Mouse (Mus musculus) cortical plate, adult 2 months (tissue): ENCODE data around the gene Stra6. TPM values are rescaled to one million over a fixed set of nuclear protein-coding genes. Genes with fewer than 3 reads are reported as not detected.

Experiments used
- H3K27ac ChIP-seq: fragments of 200-500 bp; 2 replicates; pipeline ENCODE4 v1.5.1; 2012; ENCODE audit warnings: low read length, control low read depth, inconsistent platforms; ENCODE audit not compliant: insufficient read depth
- H3K4me1 ChIP-seq: fragments of 200-500 bp; 2 replicates; pipeline ENCODE4 v1.6.1; 2011; ENCODE audit warnings: low read length; ENCODE audit not compliant: control insufficient read depth, insufficient read depth
- H3K4me3 ChIP-seq: fragments of 200-500 bp; 2 replicates; pipeline ENCODE4 v1.5.1; 2011; ENCODE audit warnings: mild to moderate bottlenecking, low read length, control low read depth; ENCODE audit not compliant: insufficient read depth
- CTCF ChIP-seq: fragments of 200-500 bp; IDR thresholded peaks from 2 replicates; pipeline ENCODE4 v1.5.1; 2011; ENCODE audit warnings: mild to moderate bottlenecking, control low read depth, low read length; ENCODE audit not compliant: insufficient read depth; ENCODE audit errors: extremely low read depth
- POLR2A ChIP-seq: fragments of 200-500 bp; IDR thresholded peaks from 2 replicates; pipeline ENCODE4 v1.6.1; 2011; ENCODE audit warnings: mild to moderate bottlenecking, low read length, control low read depth; ENCODE audit not compliant: insufficient read depth; ENCODE audit errors: extremely low read depth
- polyA plus RNA-seq: library from polyadenylated mRNA; depleted of rRNA; stranded (reverse); fragments of >200 nt; gene quantifications from 2 replicates; pipeline ENCODE4 v1.2.3, GENCODE M21; 2012

The Stra6 gene
- polyA plus RNA-seq, 1 experiment = 9.9 TPM

GRCm38 (mm10) chr9:58134906-58135305 is 71.3 kb downstream of the Stra6 start:
- H3K4me1 ChIP-seq = peaks cover 4% of the 10 kb centered on the region; the same call in 1 of the 2 replicates
- TF ChIP-seq CTCF = no peak
- no peak for TF ChIP-seq POLR2A
- no peak overlapping the region for H3K27ac ChIP-seq
- no peak overlapping the region for H3K4me3 ChIP-seq

GRCm38 (mm10) chr9:58135921-58136321 is 72.3 kb downstream of the Stra6 start:
- TF ChIP-seq CTCF (no peak), POLR2A (no peak)
- Histone ChIP-seq H3K4me1 (peaks cover 6% of the 10 kb centered on the region; the same call in 1 of the 2 replicates), H3K4me3 (no peak overlapping the region), H3K27ac (no peak overlapping the region)

DNA sequence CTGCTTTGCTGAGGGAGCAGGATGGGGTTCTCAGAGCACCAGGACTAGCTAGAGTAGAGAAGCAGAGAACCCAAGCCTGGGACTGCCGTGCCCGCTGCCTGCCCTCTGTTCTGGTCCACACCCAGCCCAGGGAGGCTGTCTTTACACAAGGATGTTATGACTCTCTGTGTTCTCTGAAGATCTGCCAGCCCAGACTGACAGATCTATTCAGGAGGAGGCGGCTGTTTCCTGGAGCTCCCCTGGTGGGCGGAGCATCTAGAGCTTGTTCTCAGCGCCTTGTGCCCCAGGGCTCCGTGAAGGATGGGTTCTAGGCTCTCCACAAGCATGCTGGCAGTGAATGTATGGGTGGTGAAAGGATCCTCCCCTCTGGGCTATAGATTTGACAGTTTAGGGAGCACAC is 76.4 kb downstream of the Stra6 start:
- Histone ChIP-seq H3K4me1 (peaks cover 6% of the 10 kb centered on the region; the same call in 1 of the 2 replicates), H3K4me3 (no peak overlapping the region), H3K27ac (peak overlapping the region; percentile 42)
- no peak for TF ChIP-seq CTCF
- TF ChIP-seq POLR2A = no peak

DNA sequence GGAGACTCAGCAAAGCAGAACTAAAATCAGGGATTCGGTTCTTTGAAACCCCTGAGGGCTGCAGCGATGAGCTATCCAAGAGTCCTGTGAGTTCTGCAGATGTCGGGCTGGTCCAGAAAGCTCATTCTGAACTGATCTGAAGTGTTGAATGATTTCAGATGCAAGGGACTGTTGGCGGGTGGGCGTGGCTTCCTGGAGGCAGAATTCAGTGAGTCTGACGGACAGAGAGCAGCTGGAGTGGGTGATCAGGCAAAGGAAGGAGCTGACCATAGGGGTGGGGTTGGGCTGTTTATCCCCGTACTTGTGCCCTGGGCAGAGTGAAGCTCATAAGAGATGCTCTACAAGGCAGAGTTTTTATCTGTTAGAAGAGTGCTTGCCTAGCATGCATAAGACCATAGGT is 79.8 kb downstream of the Stra6 start:
- TF ChIP-seq CTCF = no peak
- TF ChIP-seq POLR2A = no peak
- H3K27ac ChIP-seq = no peak overlapping the region

GRCm38 (mm10) chr9:58144664-58145063 is 81.1 kb downstream of the Stra6 start:
- Histone ChIP-seq H3K27ac (no peak overlapping the region), H3K4me3 (no peak overlapping the region), H3K4me1 (peaks cover 4% of the 10 kb centered on the region; the same call in 1 of the 2 replicates)
- no peak for TF ChIP-seq CTCF
- TF ChIP-seq POLR2A = no peak

More for the DNA sequence above, 79.8 kb downstream of the Stra6 start:
- Histone ChIP-seq H3K4me3 (no peak overlapping the region), H3K4me1 (peaks cover 6% of the 10 kb centered on the region; the same call in 1 of the 2 replicates)

DNA sequence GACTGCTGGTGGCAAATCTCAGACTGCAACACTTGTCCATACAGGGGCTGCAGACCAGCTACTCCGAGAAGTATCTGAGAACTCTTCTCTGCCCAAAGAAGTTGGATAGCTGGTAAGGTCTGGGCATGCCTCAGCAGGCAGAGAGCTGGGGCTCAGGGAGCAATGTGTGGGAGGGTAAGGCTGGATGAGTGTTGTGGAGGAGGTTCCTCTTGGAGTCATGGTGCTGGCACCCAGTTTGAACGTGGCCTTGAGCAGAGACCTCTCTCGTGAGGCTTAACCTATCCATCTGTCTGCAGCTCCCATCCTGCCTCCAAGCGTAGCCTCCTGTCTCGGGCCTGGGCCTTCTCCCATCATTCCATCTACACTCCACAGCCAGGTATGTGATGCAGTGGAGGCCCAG is 81.8 kb downstream of the Stra6 start:
- Histone ChIP-seq H3K27ac (no peak overlapping the region), H3K4me1 (no peaks in the 10 kb centered on the region), H3K4me3 (no peak overlapping the region)
- TF ChIP-seq POLR2A = no peak
- no peak for TF ChIP-seq CTCF

DNA sequence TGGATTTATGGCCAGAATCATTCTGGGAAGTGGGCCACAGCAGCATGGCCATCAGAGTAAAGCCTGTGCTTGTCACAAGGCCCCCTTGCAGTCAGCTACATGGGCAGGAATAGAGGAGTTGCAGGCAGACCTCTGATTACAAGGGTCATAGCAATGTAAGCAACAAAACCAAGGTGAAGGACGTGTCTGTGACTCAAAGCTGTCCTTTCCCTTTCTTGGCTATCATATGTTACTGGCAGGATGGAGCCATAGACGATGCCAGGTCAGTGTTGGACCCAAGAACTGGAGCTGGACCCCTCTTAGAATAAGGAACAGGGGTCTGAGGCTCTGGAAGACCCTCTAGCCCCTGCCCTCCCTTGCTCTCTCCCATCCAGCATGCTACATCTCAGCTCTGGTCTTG is 85.2 kb downstream of the Stra6 start:
- TF ChIP-seq POLR2A = no peak
- TF ChIP-seq CTCF = no peak
- Histone ChIP-seq H3K4me1 (no peaks in the 10 kb centered on the region), H3K27ac (no peak overlapping the region), H3K4me3 (no peak overlapping the region)

- Histone ChIP-seq H3K27ac (no peak overlapping the region), H3K4me3 (no peak overlapping the region), H3K4me1 (no peaks in the 10 kb centered on the region)
- 0 out of 2 replicates have a peak, but pooled peaks have one; percentile 24 for TF ChIP-seq CTCF
- TF ChIP-seq POLR2A = no peak
Measured at GRCm38 (mm10) chr9:58150733-58151361, 87.3 kb downstream of the Stra6 start.

GRCm38 (mm10) chr9:58153095-58153494 is 89.5 kb downstream of the Stra6 start:
- Histone ChIP-seq H3K4me1 (no peaks in the 10 kb centered on the region), H3K27ac (no peak overlapping the region), H3K4me3 (no peak overlapping the region)
- TF ChIP-seq CTCF = no peak
- no peak for TF ChIP-seq POLR2A

DNA sequence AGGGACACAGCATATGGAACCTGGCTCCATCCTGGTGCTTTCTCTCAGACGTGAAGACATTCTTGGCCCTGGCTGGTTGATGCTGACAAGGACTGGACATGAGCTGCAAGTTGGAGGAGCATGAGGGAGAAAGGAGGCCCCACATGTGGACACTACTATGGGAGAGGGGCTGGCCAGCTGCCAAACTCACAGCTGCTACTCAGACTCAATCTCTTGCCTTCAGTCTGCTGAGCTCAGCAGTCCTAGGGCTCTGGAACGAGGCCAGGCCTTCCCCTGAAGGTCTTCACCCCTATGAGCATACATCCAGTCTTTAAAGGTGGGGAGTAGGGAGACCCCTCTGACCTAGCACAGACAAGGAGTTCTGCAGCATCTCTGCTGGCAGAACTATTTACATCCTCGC is 91.8 kb downstream of the Stra6 start:
- Histone ChIP-seq H3K4me1 (peaks cover 4% of the 10 kb centered on the region), H3K4me3 (no peak overlapping the region), H3K27ac (no peak overlapping the region)
- no peak for TF ChIP-seq POLR2A
- no peak for TF ChIP-seq CTCF
